Mouse (Mus musculus): ENCODE measurements around the gene Zfp777. TPM values are rescaled to one million over a fixed set of nuclear protein-coding genes. Genes with fewer than 3 reads are reported as not detected.
A peak's percentile ranks its signal among the peaks of the same experiment; 100 is the strongest.

Zfp777 gene
- polyA plus RNA-seq, 1 experiment from 2014 or later: 8.4 TPM

DNA sequence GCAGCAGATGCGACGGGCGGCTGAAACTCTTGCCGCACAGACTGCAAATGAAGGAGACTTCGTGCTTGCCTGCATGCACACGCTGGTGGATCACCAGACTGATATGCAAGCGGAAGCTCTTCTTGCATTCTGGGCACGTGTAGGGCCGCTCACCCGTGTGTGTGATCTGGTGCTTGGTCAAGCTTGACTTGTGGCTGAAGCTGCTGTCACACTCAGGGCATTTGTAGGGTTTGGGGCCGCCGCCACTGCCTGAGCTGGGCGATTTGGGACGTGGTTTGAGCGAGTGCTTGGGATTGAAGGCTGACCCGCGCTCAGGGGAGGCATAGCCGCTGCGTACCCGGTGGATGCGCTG, 23.7 kb downstream of the Zfp777 start:
- H3K4me3 ChIP-seq: no peak overlapping the region
- WGBS: 84% methylated on average over 21 of the region's 21 CpGs
- peaks cover 93% of the 10 kb centered on the region for H3K36me3 ChIP-seq
- H3K4me2 ChIP-seq: no peak overlapping the region
- no peaks in the 10 kb centered on the region for H3K27me3 ChIP-seq
- peaks cover 41% of the 10 kb centered on the region for H3K9me3 ChIP-seq
- no peak overlapping the region for H3K27ac ChIP-seq
- ATAC-seq (ENCODE audit: insufficient number of reproducible peaks, insufficient read depth, low FRiP score, low TSS enrichment, low read depth): no peak
- H3K4me1 ChIP-seq: no peaks in the 10 kb centered on the region
- H3K9ac ChIP-seq: no peak overlapping the region

DNA sequence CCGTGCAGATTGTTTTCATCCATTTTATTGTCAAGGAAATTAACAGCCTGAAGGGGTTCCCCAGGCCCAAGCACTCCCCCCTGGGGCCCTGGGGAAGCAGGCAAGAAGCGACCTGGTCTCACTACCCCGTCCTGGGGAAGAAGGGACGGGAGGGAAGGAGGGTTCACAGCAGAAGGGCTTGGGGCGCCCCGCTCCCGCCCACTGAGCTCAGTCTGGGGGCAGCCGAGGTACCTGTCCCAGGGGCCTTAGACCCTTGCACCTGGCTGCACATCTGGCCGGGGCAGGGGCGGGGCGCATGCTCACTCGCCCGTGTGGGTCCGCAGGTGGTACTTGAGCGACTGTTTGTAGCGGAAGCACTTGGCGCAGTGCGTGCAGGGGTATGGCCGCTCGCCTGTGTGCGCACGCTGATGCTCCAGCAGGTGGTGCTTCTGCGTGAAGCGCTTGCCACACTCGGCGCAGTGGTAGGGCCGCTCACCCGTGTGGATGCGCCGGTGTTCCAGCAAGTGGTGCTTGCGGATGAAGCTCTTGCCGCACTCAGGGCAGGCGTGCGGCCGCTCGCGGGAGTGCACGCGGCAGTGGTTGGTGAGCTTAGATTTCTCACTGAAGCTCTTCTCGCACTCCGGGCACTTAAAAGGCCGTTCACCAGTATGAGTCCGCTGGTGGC, 24.2 kb downstream of the Zfp777 start:
- 82% methylated on average over 43 of the region's 43 CpGs for WGBS
- Histone ChIP-seq H3K4me3 (no peak overlapping the region), H3K27ac (no peak overlapping the region), H3K36me3 (peaks cover 89% of the 10 kb centered on the region), H3K4me2 (no peak overlapping the region), H3K9ac (no peak overlapping the region), H3K27me3 (no peaks in the 10 kb centered on the region), H3K9me3 (peaks cover 41% of the 10 kb centered on the region), H3K4me1 (no peaks in the 10 kb centered on the region)
- ATAC-seq (ENCODE audit: insufficient number of reproducible peaks, insufficient read depth, low FRiP score, low TSS enrichment, low read depth): peak; percentile 50; the same call in 1 of the 2 replicates

DNA sequence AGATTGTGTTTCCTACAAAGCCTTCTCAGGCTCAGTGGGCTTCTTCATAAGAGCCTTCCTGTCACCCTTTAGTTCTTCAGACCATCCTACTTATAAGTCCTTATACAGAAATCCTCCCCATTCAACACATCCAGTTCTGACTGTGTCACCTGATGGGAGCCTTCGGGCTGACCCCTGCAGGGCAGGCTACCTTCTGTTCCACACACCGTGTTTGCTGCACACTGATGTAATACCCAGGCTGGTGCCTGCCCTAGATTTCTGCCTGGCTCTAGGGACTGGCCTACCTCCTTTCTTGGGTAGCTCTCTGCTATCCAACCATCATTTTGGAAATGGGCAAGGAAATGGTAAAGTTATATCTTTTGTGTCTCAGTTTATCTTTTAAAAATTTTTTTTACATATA, 26.0 kb downstream of the Zfp777 start:
- Histone ChIP-seq H3K27ac (no peak overlapping the region), H3K9me3 (peaks cover 39% of the 10 kb centered on the region), H3K27me3 (no peaks in the 10 kb centered on the region), H3K4me1 (no peaks in the 10 kb centered on the region), H3K4me2 (no peak overlapping the region), H3K9ac (no peak overlapping the region), H3K36me3 (peaks cover 76% of the 10 kb centered on the region), H3K4me3 (no peak overlapping the region)
- 81% methylated on average over 2 of the region's 2 CpGs for WGBS
- no peak for ATAC-seq (ENCODE audit: insufficient number of reproducible peaks, insufficient read depth, low FRiP score, low TSS enrichment, low read depth)

DNA sequence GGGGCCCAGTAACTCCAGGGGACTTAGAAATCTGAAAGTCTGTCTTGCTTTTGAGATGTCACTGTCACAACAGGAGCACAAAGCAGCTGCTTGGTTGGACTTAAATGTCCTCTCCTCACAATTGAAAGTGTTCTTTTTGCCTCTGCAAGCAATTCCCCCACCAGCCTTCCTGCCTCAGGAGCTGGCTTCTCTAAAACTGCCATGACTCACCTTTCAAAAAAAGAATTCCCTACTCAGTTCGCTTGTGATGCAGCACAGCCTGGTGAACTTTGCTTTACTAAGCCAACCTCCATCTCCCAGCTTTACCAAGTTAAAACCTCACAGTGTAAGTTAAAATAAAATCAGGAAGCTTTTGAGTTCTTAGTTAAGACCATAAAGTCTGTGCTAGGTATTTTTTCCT, 27.0 kb downstream of the Zfp777 start:
- ATAC-seq (ENCODE audit: insufficient number of reproducible peaks, insufficient read depth, low FRiP score, low TSS enrichment, low read depth): no peak
- no peaks in the 10 kb centered on the region for H3K4me1 ChIP-seq
- WGBS: 76% methylated on average over 1 of the region's 1 CpGs
- H3K27me3 ChIP-seq: no peaks in the 10 kb centered on the region
- no peak overlapping the region for H3K4me3 ChIP-seq
- peaks cover 66% of the 10 kb centered on the region for H3K36me3 ChIP-seq
- no peak overlapping the region for H3K27ac ChIP-seq
- H3K4me2 ChIP-seq: no peak overlapping the region
- H3K9ac ChIP-seq: no peak overlapping the region
- H3K9me3 ChIP-seq: peaks cover 33% of the 10 kb centered on the region

DNA sequence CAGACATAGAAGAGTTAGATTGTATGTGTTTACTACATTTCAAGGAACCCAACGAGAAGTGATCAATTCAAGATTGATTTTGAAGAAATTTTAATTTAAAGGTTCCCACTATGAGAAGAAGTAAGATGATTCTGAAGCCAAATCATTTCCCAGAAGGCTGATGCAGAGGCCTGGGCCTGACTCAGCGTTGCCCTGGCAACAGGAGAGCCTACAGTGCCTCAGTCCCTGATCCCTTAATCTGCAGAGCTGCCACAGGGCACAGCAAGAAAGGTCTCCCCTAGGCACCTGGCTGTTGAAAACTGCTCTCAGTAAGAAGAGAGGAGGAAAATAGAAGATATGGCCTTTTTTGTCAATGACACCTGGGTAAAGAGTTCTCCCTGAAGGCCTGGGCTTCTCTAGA, 28.7 kb downstream of the Zfp777 start:
- ATAC-seq (ENCODE audit: insufficient number of reproducible peaks, insufficient read depth, low FRiP score, low TSS enrichment, low read depth): no peak
- H3K9ac ChIP-seq: no peak overlapping the region
- H3K9me3 ChIP-seq: peaks cover 17% of the 10 kb centered on the region
- H3K4me1 ChIP-seq: no peaks in the 10 kb centered on the region
- H3K27me3 ChIP-seq: no peaks in the 10 kb centered on the region
- H3K4me2 ChIP-seq: no peak overlapping the region
- H3K27ac ChIP-seq: no peak overlapping the region
- H3K4me3 ChIP-seq: no peak overlapping the region
- WGBS: 79% methylated on average over 2 of the region's 2 CpGs
- H3K36me3 ChIP-seq: peaks cover 49% of the 10 kb centered on the region

DNA sequence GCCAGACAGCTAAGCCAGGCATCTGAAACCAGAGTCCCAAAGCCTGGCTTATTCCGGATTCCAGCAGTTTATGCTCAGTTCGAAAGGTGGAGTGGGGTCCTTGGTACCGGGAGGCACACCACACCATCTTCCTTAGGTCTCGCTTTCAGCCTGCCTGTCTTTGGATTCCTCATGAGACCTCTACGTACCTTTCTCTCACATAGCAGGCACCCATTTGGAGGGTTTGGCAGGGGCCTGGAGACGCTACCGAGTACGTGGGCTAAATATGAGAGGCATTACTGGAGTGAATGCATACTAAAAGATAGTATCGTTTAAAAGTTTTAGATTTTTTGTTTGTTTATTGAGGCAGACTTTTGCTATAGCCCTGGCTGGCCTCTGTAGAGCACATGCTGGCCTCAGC, 31.9 kb downstream of the Zfp777 start:
- Histone ChIP-seq H3K4me1 (no peaks in the 10 kb centered on the region), H3K9ac (peak overlapping the region; percentile 67; the same call in 1 of the 2 replicates), H3K4me3 (no peak overlapping the region), H3K27me3 (no peaks in the 10 kb centered on the region), H3K9me3 (no peaks in the 10 kb centered on the region), H3K27ac (peak overlapping the region; percentile 44; the same call in 1 of the 2 replicates), H3K4me2 (no peak overlapping the region), H3K36me3 (peaks cover 20% of the 10 kb centered on the region)
- ATAC-seq (ENCODE audit: insufficient number of reproducible peaks, insufficient read depth, low FRiP score, low TSS enrichment, low read depth): no peak
- whole genome bisulfite sequencing: 93% methylated on average over 9 of the region's 9 CpGs

DNA sequence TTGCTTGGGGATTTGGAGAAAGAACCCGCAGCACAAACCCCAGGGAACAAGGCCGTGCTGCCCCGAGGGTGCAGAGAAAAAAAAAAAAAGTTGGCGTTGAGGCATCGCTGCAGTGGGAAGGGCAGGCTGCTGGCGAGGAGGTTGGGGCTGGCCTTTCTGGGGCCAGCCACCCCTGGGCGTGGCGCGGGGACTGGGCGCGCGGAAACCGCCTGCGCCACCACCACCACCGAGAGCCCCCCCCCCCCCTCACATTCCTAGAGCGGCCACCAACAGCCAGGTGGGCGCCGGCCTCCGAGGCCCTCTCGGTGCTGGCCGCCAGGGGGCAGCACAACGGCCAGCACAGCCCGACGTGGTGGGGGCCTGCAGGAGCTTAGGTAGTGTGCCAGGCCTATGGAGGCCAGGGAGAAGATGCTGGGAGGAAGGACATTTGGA, 32.6 kb downstream of the Zfp777 start:
- Histone ChIP-seq H3K4me1 (0 out of 2 replicates have a peak, but pooled peaks cover 3% of the 10 kb centered on the region), H3K9me3 (no peaks in the 10 kb centered on the region), H3K27me3 (no peaks in the 10 kb centered on the region), H3K4me3 (peak overlapping the region; percentile 44), H3K27ac (peak overlapping the region; percentile 66), H3K9ac (peak overlapping the region; percentile 67), H3K36me3 (peaks cover 13% of the 10 kb centered on the region), H3K4me2 (peak overlapping the region; percentile 63)
- ATAC-seq (ENCODE audit: insufficient number of reproducible peaks, insufficient read depth, low FRiP score, low TSS enrichment, low read depth): peak; percentile 92
- WGBS: 1% methylated on average over 23 of the region's 24 CpGs

DNA sequence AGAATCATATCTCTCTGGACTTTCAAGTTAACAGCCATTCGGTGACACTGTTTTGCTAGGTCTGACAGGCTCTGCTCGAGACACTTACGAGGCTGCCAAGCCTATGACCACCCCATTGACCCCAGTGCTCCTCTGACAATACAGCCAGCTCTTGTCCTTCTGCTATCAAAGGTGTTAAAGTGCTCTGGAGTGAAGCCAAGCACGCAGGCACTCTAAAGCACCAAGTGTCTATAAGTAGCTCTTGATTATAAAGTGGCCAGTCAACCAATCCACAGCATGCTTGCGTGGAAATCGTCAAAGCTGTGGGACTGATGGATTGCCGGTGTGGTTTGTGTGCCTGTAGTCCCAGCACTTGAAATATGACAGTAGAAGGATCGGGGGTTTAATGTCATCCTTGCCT, 38.0 kb downstream of the Zfp777 start:
- H3K4me2 ChIP-seq: no peak overlapping the region
- no peaks in the 10 kb centered on the region for H3K36me3 ChIP-seq
- no peak overlapping the region for H3K4me3 ChIP-seq
- no peak overlapping the region for H3K9ac ChIP-seq
- H3K27me3 ChIP-seq: no peaks in the 10 kb centered on the region
- no peak for ATAC-seq (ENCODE audit: insufficient number of reproducible peaks, insufficient read depth, low FRiP score, low TSS enrichment, low read depth)
- no peak overlapping the region for H3K27ac ChIP-seq
- no peaks in the 10 kb centered on the region for H3K9me3 ChIP-seq
- WGBS: 61% methylated on average over 8 of the region's 8 CpGs
- peaks cover 3% of the 10 kb centered on the region; the same call in 1 of the 2 replicates for H3K4me1 ChIP-seq

DNA sequence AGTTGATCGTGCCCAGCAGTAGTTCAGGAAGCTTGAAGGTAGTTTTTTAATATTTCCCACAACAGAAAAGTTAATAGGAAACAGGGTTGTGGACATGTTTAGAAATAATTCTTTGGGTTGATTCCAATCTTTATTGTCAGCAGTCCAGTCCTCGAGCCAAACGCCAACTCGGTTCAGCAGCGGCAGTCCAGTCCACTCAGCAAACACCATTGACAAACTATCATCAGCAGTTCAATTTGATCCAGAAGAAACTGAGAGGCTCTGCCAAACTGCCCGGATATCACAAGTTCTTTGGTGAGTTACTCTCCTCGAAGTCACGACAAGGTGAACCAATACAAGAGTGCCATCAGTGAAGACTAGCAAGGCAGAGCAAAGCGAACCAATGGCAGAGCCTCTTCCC, 53.0 kb downstream of the Zfp777 start:
- H3K9me3 ChIP-seq: no peaks in the 10 kb centered on the region
- H3K27ac ChIP-seq: no peak overlapping the region
- H3K4me2 ChIP-seq: no peak overlapping the region
- H3K4me3 ChIP-seq: no peak overlapping the region
- 88% methylated on average over 9 of the region's 9 CpGs for WGBS
- no peak for ATAC-seq (ENCODE audit: insufficient number of reproducible peaks, insufficient read depth, low FRiP score, low TSS enrichment, low read depth)
- H3K4me1 ChIP-seq: no peaks in the 10 kb centered on the region
- no peaks in the 10 kb centered on the region for H3K36me3 ChIP-seq
- H3K9ac ChIP-seq: no peak overlapping the region
- no peaks in the 10 kb centered on the region for H3K27me3 ChIP-seq

DNA sequence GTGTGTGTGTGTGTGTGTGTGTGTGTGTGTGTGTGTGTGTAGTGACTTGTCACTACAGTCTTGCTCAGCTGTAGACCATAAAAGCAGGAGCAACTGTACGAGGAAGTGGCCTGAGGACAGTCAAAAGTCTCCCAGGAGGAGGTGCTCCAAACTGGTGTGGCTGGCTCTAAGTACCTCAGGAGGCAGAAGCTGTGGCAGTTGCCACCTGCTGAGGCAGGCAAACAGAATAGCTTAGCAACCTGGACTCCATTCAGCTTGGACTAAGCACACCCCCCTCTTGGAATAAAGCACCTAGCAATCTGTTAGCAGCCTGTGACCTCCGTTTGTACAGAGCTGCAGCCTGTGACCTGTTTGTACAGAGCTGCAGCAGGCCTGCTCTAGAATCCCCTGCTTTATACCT, 64.8 kb downstream of the Zfp777 start:
- no peak for ATAC-seq (ENCODE audit: insufficient number of reproducible peaks, insufficient read depth, low FRiP score, low TSS enrichment, low read depth)
- WGBS: 17% methylated on average over 2 of the region's 2 CpGs

DNA sequence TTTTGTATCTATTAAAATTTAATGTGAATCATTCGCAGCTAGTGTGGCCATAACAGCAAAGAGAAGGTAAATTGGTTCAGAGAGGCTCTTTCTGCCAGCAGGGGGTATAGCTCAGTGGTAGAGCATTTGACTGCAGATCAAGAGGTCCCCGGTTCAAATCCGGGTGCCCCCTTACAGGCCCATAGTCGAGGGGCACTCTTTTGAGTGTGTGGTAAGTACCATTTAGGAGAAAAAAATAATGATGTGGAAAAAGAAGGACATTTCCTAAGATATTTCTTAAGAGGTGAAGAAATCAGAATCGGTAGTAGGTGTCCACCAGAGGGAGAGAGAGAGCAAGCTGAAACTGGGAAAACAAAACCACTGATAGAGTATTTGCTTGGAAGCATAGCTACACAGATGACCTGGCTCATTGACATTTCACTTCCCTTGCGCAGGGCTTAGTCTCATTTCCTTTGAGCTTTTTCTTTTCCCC, 69.8 kb downstream of the Zfp777 start:
- no peaks in the 10 kb centered on the region for H3K36me3 ChIP-seq
- no peak overlapping the region for H3K4me2 ChIP-seq
- H3K4me1 ChIP-seq: no peaks in the 10 kb centered on the region
- peak; percentile 48; the same call in 1 of the 2 replicates for ATAC-seq (ENCODE audit: insufficient number of reproducible peaks, insufficient read depth, low FRiP score, low TSS enrichment, low read depth)
- no peak overlapping the region for H3K9ac ChIP-seq
- no peak overlapping the region for H3K4me3 ChIP-seq
- H3K27me3 ChIP-seq: no peaks in the 10 kb centered on the region
- WGBS: 14% methylated on average over 6 of the region's 6 CpGs
- no peaks in the 10 kb centered on the region for H3K9me3 ChIP-seq
- no peak overlapping the region for H3K27ac ChIP-seq

More for the DNA sequence above, 64.8 kb downstream of the Zfp777 start:
- Histone ChIP-seq H3K27me3 (no peaks in the 10 kb centered on the region), H3K9me3 (no peaks in the 10 kb centered on the region), H3K27ac (no peak overlapping the region), H3K4me1 (no peaks in the 10 kb centered on the region), H3K36me3 (no peaks in the 10 kb centered on the region), H3K4me3 (no peak overlapping the region), H3K9ac (no peak overlapping the region), H3K4me2 (no peak overlapping the region)

DNA sequence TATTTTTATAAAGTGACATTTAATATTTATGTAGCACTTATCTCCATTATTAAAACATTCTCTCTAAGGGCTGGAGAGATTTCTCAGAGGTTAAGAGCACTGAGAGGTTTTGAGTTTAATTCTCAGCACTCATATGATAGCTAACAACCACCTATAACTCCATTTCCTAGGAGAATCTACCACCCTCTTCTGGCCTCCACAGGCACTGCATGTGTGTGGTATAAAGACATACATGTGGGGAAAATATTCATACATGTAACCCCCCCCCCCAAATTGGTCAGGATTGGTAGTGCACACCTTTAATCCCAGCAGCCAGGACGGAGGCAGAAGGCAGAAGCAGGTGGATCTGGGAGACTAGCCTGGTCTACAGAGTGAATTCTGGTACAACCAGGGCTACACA, 74.1 kb downstream of the Zfp777 start:
- H3K9ac ChIP-seq: no peak overlapping the region
- H3K27ac ChIP-seq: no peak overlapping the region
- H3K4me2 ChIP-seq: no peak overlapping the region
- no peaks in the 10 kb centered on the region for H3K27me3 ChIP-seq
- H3K4me1 ChIP-seq: no peaks in the 10 kb centered on the region
- no peaks in the 10 kb centered on the region for H3K9me3 ChIP-seq
- WGBS: 74% methylated on average over 1 of the region's 1 CpGs
- H3K36me3 ChIP-seq: no peaks in the 10 kb centered on the region
- no peak overlapping the region for H3K4me3 ChIP-seq
- no peak for ATAC-seq (ENCODE audit: insufficient number of reproducible peaks, insufficient read depth, low FRiP score, low TSS enrichment, low read depth)
